Mouse (Mus musculus) monocyte, adult 59 days (primary cell): ENCODE results near the gene Cog4. TPM values are rescaled to one million over a fixed set of nuclear protein-coding genes. Genes with fewer than 3 reads are reported as not detected.

Experiments
- total RNA-seq, 2 experiments: library from RNA; stranded (reverse); gene quantifications; one replicate each; pipeline ENCODE4 v1.2.4; 2023

Cog4 gene
- 10 to 100 TPM; 37.8 to 55.2 TPM for total RNA-seq

GRCm38 (mm10) chr8:110846405-110847170 lies at the start of gene Cog4, which contains the start of gene Sf3b3:
TSS of gene Cog4 (plus strand) at chr8:110846600.
TSS of gene Sf3b3 (minus strand) at chr8:110846787.

GRCm38 (mm10) chr8:110805669-110806068 lies 40.7 kb upstream of the Cog4 start, which contains the start of gene Il34:
TSS of gene Il34 (minus strand) at chr8:110805924.

GRCm38 (mm10) chr8:110901839-110902578 lies 55.6 kb downstream of the Cog4 start, which contains the start of gene Fuk:
TSS of gene Fuk (minus strand) at chr8:110902488.

DNA sequence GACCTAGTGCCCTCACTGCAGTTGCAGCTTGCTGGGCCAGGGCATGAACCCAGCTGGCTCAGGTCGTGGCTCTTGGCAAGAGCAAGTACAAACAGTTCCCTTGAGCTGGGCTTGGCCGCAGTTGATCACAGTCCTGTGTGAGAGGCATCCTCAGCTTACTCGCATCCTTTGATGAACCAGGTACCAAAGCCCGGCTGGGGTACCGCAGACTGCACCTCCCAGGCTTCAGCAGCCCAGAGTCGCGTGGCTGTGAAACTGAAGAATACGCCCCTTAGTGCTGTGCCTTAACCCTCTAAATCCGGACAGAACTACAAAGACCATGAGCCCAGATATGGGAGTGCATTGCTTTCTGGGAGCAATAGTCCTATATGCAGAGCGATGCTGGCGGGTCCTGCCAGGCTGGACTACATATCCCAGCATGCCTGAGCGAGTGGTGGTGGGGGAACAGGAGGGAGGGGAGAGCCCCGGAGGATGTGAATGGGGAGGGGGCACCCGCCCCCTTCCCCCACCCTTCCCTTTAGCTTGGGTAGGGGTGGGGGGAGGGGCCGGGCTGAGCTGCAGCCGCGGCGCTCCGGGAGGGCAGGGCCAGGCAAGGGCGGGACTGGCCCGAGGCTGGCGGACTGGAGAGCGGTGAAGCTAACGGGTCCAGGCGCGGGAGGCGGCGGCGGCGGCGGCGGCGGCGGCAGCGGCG lies 73.1 kb downstream of the Cog4 start, which contains the start of gene St3gal2:
Gene St3gal2 (plus strand): TSS at position 582 of the 691 bp plus-strand sequence.

Other genes with a start within 250 kb of the Cog4 start
- 10 to 100 TPM; 65.1 to 66.7 TPM for gene Vac14, start 228.0 kb upstream of the Cog4 start, total RNA-seq
- 1 to 10 TPM; 2.6 to 3.4 TPM for gene Mtss1l, start 125.1 kb upstream of the Cog4 start, total RNA-seq
- not detected for gene Il34, start 40.7 kb upstream of the Cog4 start, total RNA-seq
- gene Sf3b3, start 187 bp downstream of the Cog4 start, total RNA-seq, result 10 to 100 TPM; 79.1 to 85.2 TPM
- gene Fuk, start 55.9 kb downstream of the Cog4 start, total RNA-seq, result 1 to 10 TPM; 6.4 to 7.0 TPM
- gene St3gal2, start 73.3 kb downstream of the Cog4 start, total RNA-seq, result 10 to 100 TPM; 31.1 to 34.4 TPM
- gene Ddx19a, start 151.2 kb downstream of the Cog4 start, total RNA-seq, result 10 to 100 TPM; 45.1 to 45.9 TPM
- gene Ddx19b, start 185.2 kb downstream of the Cog4 start, total RNA-seq, result 1 to 10 TPM; 8.2 to 8.6 TPM
- 10 to 100 TPM; 20.8 to 23.0 TPM for gene Aars, start 186.5 kb downstream of the Cog4 start, total RNA-seq
- 1 to 10 TPM; 2.7 to 3.9 TPM for gene Exosc6, start 209.7 kb downstream of the Cog4 start, total RNA-seq
- not detected for gene Clec18a, start 245.8 kb downstream of the Cog4 start, total RNA-seq
- 10 to 100 TPM; 18.9 to 20.1 TPM for gene Pdpr, start 248.0 kb downstream of the Cog4 start, total RNA-seq